Mouse (Mus musculus): ENCODE results near the gene Anks1b. TPM values are rescaled to one million over a fixed set of nuclear protein-coding genes. Genes with fewer than 3 reads are reported as not detected.

Gene Anks1b
- polyA plus RNA-seq, 1 experiment from 2014 or later, result 1.8 TPM

GRCm38 (mm10) chr10:89976577-89976976 lies 103.3 kb downstream of the Anks1b start:
- WGBS, result 85% methylated on average over 3 of the region's 3 CpGs
- H3K36me3 ChIP-seq (ENCODE audit: control insufficient read depth, insufficient read depth, low read length), result no peaks in the 10 kb centered on the region
- no peak overlapping the region for H3K9ac ChIP-seq (ENCODE audit: low read length)
- H3K27ac ChIP-seq (replicated peaks), result no peak overlapping the region
- H3K4me2 ChIP-seq (replicated peaks; ENCODE audit: low read depth), result no peak overlapping the region
- no peak for TF ChIP-seq EP300 (optimal IDR thresholded peaks at IDR 0.05)
- no peaks in the 10 kb centered on the region for H3K9me3 ChIP-seq (ENCODE audit: control insufficient read depth, low read length)
- H3K27me3 ChIP-seq (ENCODE audit: control insufficient read depth, insufficient read depth, low read length), result no peaks in the 10 kb centered on the region
- DNase-seq (ENCODE audit: low spot score) (no peak), ATAC-seq (ENCODE audit: low FRiP score, low TSS enrichment) (no peak)
- no peaks in the 10 kb centered on the region for H3K4me1 ChIP-seq (replicated peaks; ENCODE audit: control insufficient read depth, insufficient read depth)
- no peak overlapping the region for H3K4me3 ChIP-seq (ENCODE audit: low read depth, low read length)

DNA sequence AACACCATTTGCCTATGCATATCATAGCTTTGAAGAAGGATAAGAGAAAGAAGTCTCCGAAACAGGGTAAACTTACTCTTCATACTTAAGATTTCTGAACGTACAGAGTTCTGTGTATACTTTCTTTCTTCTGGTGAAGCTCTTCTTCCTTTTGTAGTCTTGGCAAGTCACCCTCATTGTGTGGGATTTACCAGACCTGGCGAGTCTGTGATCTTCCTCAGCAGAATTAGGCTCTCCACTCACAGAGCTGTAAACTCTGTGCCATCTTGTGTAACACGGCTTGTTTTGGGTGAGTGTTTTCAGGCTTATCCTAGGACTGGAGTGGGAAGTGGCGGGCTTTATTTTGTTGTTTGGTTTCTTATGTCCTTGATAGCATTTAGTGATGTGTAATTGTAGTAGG lies 120.9 kb downstream of the Anks1b start:
- Histone ChIP-seq H3K36me3 (ENCODE audit: control insufficient read depth, insufficient read depth, low read length) (no peaks in the 10 kb centered on the region), H3K27ac (replicated peaks) (no peak overlapping the region), H3K9ac (ENCODE audit: low read length) (no peak overlapping the region), H3K4me2 (replicated peaks; ENCODE audit: low read depth) (no peak overlapping the region), H3K27me3 (ENCODE audit: control insufficient read depth, insufficient read depth, low read length) (no peaks in the 10 kb centered on the region), H3K4me3 (ENCODE audit: low read depth, low read length) (no peak overlapping the region), H3K4me1 (replicated peaks; ENCODE audit: control insufficient read depth, insufficient read depth) (no peaks in the 10 kb centered on the region), H3K9me3 (ENCODE audit: control insufficient read depth, low read length) (no peaks in the 10 kb centered on the region)
- DNase-seq (ENCODE audit: low spot score) (no peak), ATAC-seq (ENCODE audit: low FRiP score, low TSS enrichment) (no peak)
- WGBS, result 81% methylated on average over 5 of the region's 5 CpGs
- TF ChIP-seq EP300 (optimal IDR thresholded peaks at IDR 0.05), result no peak
- TF ChIP-seq CTCF (IDR thresholded peaks at IDR 0.05; ENCODE audit: low read depth), result no peak

- 56% methylated on average over 6 of the region's 6 CpGs for WGBS
- Histone ChIP-seq H3K4me2 (replicated peaks; ENCODE audit: low read depth) (no peak overlapping the region), H3K9ac (ENCODE audit: low read length) (no peak overlapping the region), H3K4me1 (replicated peaks; ENCODE audit: control insufficient read depth, insufficient read depth) (no peaks in the 10 kb centered on the region), H3K27ac (replicated peaks) (no peak overlapping the region), H3K36me3 (ENCODE audit: control insufficient read depth, insufficient read depth, low read length) (no peaks in the 10 kb centered on the region), H3K4me3 (ENCODE audit: low read depth, low read length) (no peak overlapping the region), H3K27me3 (ENCODE audit: control insufficient read depth, insufficient read depth, low read length) (no peaks in the 10 kb centered on the region), H3K9me3 (ENCODE audit: control insufficient read depth, low read length) (no peaks in the 10 kb centered on the region)
- no peak for ATAC-seq (ENCODE audit: low FRiP score, low TSS enrichment)
- TF ChIP-seq CTCF (IDR thresholded peaks at IDR 0.05; ENCODE audit: low read depth), result no peak
- no peak for TF ChIP-seq EP300 (optimal IDR thresholded peaks at IDR 0.05)
- DNase-seq (ENCODE audit: low spot score), result no peak
These were observed 122.5 kb downstream of the Anks1b start for GRCm38 (mm10) chr10:89995621-89996428.

- Histone ChIP-seq H3K4me1 (replicated peaks; ENCODE audit: control insufficient read depth, insufficient read depth) (no peaks in the 10 kb centered on the region), H3K4me2 (replicated peaks; ENCODE audit: low read depth) (no peak overlapping the region), H3K4me3 (ENCODE audit: low read depth, low read length) (no peak overlapping the region), H3K9me3 (ENCODE audit: control insufficient read depth, low read length) (no peaks in the 10 kb centered on the region), H3K27me3 (ENCODE audit: control insufficient read depth, insufficient read depth, low read length) (no peaks in the 10 kb centered on the region), H3K36me3 (ENCODE audit: control insufficient read depth, insufficient read depth, low read length) (no peaks in the 10 kb centered on the region), H3K9ac (ENCODE audit: low read length) (no peak overlapping the region), H3K27ac (replicated peaks) (no peak overlapping the region)
- ATAC-seq (ENCODE audit: low FRiP score, low TSS enrichment) (no peak), DNase-seq (ENCODE audit: low spot score) (no peak)
- WGBS, result 85% methylated on average over 3 of the region's 3 CpGs
- no peak for TF ChIP-seq EP300 (optimal IDR thresholded peaks at IDR 0.05)
- no peak for TF ChIP-seq CTCF (IDR thresholded peaks at IDR 0.05; ENCODE audit: low read depth)
These were observed 130.8 kb downstream of the Anks1b start for GRCm38 (mm10) chr10:90003980-90004729.

DNA sequence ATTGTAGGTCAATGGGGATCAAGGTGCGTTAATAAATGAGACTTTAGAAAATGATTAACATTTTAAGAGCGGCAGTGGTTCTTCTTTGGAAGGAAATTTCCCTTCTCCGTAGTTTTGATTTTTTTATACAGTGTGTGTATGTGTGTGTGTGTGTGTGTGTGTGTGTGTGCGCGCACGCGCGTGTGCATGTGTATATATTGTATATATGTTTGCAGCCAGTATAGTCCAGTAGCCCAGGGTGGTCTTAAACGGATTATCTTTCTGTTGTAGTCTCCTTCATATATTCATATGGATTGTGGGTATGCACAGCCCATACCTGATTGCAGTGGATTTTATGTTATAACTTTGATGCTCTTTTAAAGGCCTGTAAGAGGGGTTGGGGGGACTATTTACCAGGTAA lies 131.6 kb downstream of the Anks1b start:
- no peaks in the 10 kb centered on the region for H3K27me3 ChIP-seq (ENCODE audit: control insufficient read depth, insufficient read depth, low read length)
- DNase-seq (ENCODE audit: low spot score) (no peak), ATAC-seq (ENCODE audit: low FRiP score, low TSS enrichment) (no peak)
- no peak overlapping the region for H3K4me3 ChIP-seq (ENCODE audit: low read depth, low read length)
- no peaks in the 10 kb centered on the region for H3K4me1 ChIP-seq (replicated peaks; ENCODE audit: control insufficient read depth, insufficient read depth)
- no peak for TF ChIP-seq EP300 (optimal IDR thresholded peaks at IDR 0.05)
- no peak for TF ChIP-seq CTCF (IDR thresholded peaks at IDR 0.05; ENCODE audit: low read depth)
- 88% methylated on average over 9 of the region's 9 CpGs for WGBS
- no peak overlapping the region for H3K4me2 ChIP-seq (replicated peaks; ENCODE audit: low read depth)
- no peak overlapping the region for H3K27ac ChIP-seq (replicated peaks)
- no peaks in the 10 kb centered on the region for H3K9me3 ChIP-seq (ENCODE audit: control insufficient read depth, low read length)
- no peaks in the 10 kb centered on the region for H3K36me3 ChIP-seq (ENCODE audit: control insufficient read depth, insufficient read depth, low read length)
- no peak overlapping the region for H3K9ac ChIP-seq (ENCODE audit: low read length)

DNA sequence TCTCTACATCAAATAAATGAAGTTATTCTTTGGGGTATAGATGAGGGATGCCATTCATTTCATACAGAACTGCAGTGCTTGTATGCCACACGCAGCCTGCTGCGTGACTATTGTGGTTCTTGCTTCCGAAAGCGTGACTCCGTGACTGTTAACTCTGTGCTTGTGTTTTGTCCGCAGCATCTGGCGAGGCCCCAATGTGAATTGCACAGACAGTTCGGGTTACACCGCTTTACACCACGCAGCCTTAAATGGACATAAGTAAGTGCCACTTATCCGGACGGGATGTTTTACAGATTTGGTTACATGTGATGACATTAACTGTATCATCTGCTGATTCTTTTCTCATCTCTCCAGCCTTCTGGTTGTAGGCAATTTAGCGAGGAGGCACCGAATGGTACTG lies 159.7 kb downstream of the Anks1b start:
- DNase-seq (ENCODE audit: low spot score), result no peak
- WGBS, result 72% methylated on average over 14 of the region's 14 CpGs
- Histone ChIP-seq H3K27ac (replicated peaks) (no peak overlapping the region), H3K4me3 (ENCODE audit: low read depth, low read length) (no peak overlapping the region), H3K4me2 (replicated peaks; ENCODE audit: low read depth) (no peak overlapping the region), H3K36me3 (ENCODE audit: control insufficient read depth, insufficient read depth, low read length) (no peaks in the 10 kb centered on the region), H3K4me1 (replicated peaks; ENCODE audit: control insufficient read depth, insufficient read depth) (no peaks in the 10 kb centered on the region), H3K9me3 (ENCODE audit: control insufficient read depth, low read length) (no peaks in the 10 kb centered on the region), H3K9ac (ENCODE audit: low read length) (no peak overlapping the region), H3K27me3 (ENCODE audit: control insufficient read depth, insufficient read depth, low read length) (no peaks in the 10 kb centered on the region)
- ATAC-seq (ENCODE audit: low FRiP score, low TSS enrichment), result no peak
- TF ChIP-seq CTCF (IDR thresholded peaks at IDR 0.05; ENCODE audit: low read depth) (no peak), EP300 (optimal IDR thresholded peaks at IDR 0.05) (no peak)
